Mouse (Mus musculus): Measurements from ENCODE around the gene Trim47.
"Not testable (repeated sequence)": the region's sequence is repeated elsewhere in the genome, so short reads cannot be mapped to it uniquely, and the experiment has no call there.

Trim47 gene

DNA sequence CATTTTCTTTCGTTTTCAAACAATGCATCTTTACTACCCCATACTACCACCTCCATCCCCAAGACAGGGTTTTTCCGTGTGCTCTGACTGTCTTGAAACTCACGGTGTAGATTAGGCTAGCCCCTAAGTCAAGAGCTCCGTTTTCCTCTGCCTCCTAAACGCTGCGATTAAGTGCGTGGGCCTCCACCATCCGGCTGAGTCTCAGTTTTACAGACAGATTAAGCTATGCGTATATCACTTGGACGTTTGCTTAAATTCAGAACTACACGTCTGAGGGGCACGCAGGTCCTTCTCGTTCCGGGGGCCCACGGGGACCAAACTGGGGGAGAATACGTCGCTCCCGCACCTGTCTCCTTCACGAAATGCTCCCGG lies 11.1 kb upstream of the Trim47 start:
- no peak for DNase-seq (ENCODE audit: low read depth, low spot score)

DNA sequence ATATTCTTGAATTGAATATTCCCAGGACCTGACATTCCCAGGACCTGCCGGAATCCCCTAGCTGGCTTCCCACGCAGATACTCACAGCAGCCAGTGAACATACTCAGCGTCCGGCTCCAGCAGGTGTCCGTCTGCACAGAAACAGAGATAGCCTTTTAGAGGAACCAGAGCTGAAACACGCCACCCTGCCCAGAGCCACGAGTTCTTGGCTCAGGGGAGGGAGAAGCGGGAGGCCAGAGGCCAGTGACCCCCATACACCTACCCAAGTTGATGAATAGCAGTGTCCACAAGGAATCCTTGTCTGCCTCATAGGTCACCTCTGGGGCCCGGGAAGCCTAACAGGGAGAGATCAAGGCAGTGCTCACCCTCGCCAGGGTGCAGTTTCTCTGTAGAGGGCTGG lies 7.2 kb upstream of the Trim47 start:
- no peak for DNase-seq (ENCODE audit: low read depth, low spot score)

- no peak for DNase-seq (ENCODE audit: low read depth, low spot score)
Measured at GRCm38 (mm10) chr11:116133497-116133896, 6.5 kb upstream of the Trim47 start.

DNA sequence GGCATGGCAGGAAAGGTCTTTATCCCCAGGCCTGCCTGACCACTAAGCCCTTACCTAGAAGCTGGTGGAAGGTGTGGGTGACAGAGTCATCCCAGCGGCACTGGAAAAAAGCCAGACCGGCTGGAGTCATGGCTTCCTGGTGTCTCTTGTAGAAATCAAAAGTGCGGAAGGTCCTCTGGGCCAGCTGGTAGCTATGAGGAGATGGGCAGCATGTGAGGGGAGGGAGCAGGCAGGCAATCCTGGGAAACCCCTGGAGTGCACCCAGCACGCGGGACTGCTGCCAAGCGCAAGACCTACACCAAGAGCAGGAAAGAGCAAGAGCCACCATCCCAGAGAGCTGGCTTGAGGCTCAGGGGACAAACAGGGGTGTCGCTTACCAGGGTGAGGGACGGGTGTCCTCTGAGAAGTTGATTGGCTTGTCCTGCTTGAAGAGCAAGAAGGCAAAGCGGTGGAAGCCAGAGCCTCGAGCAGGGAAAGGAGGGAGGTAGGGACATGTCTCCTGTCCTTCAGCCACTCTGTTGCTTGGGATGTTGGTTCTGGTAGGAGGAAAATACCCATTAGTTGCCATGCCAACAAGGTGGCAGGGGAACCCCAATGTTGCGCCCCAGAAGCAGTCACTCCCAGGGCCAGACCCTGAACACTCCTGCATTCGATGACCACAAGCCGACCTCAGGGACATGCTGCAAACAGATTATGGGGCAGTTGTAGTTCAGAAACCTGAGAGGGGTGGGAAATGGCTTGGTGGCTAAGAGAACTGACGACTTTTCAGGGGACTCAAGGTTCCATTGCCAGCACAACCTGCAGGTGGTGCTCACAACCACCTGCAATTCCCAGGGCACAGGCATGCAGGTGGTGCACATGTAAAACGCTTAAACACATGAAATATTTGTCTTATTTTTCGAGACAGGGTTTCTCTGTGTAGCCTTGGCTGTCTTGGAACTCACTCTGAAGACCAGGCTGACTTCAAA lies 5.6 kb upstream of the Trim47 start:
- DNase-seq (ENCODE audit: low read depth, low spot score): no peak

DNA sequence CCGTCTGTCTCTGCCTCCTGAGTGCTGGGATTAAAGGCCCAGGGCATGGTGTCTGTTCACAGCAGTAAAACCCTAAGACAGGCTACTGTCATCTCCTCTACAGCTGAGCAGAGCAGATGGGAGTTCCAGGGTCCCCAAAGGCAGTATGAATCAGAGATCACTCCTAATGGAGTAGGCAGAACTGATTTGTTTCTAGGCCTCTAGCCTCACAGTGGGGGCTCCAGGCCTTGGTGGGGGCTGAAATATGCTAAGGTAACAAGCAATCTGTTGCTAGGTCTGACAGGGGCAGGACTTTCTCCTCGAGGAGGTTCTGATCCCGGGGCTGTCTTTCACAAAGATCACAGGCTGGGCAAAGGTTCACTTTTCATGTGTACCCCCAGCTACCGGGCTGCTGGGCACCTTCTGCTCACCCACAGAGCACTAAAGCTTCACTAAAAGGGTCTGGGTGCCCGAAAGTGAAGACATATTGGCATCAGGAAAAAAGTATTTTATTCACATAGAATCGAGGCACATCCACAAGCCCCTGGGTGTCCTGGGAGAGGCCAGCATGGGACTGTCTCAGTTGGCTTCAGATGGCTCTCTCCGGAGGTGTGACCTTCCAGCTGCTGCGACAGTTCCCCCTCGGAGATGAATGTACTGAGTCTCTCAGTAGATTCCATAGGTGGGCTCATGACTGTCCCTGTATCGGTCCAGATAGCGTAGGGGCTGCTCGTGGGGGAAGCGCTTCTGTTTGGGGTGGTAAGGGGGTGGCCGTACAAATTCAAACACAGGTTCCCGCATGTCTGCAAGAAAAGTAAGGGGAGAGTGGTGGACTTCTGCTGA lies 4.5 kb upstream of the Trim47 start:
- no peak for DNase-seq (ENCODE audit: low read depth, low spot score)

DNA sequence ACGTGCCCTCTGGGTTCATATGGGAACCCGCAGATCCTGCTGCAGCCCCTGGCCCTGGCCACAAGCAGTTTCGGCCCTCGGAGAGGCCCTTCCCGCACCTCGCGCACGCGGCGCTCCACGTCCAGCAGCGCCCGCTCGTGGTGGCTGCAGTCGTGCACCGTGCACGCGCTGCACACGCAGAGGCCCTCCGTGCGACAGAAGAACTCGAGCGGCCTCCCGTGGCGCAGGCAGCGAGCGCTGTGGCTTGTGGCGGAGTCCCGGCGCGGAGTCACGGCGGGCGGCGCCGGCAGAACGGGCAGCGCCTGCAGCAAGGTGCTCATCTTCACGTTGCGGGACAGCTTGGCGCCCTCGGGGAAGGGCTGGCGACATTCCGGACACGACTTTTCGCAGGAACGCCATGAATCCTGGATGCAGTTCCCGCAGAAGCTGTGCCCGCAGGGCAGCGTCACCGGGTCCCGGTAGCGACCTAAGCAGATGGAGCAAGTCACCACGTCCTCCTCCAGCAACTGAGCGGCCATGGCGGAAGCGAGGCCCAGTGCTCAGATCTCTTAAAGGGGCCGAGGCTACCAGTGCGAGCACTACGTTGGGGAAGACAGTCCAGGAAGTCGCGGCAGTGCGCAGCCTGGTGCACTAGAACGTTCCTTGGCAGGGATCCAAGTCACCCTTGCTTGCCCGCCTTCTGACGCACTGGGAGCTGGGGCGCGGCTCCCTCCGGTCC lies 3.6 kb upstream of the Trim47 start, which contains the start of gene Trim65:
Trim65 (minus strand) TSS at position 641 of the 718 bp plus-strand sequence.
- peak; percentile 97 for DNase-seq (ENCODE audit: low read depth, low spot score)

DNA sequence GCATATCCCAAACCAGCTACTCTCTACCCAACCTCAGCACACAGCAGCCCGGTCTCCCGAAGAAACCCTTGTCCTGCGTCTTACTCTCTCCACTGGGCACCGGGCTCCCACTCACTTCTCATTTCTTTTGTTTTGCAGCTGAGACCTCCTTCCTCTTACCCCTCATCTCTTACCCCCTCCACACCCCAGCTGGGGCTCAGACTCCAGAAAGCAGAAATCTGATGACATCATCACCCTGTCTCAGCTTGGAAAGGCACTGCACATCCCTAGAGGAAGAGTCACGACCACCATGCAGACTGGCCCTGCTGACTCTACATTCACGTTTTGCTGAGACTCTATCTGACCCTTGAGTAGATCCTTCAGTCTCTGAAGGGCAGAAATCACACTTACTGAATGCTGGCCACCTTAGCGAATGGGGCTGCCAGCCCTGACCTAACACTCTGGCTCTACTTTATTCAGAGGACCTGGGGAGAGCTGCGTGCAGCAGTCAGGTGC lies 3.0 kb upstream of the Trim47 start:
- DNase-seq (ENCODE audit: low read depth, low spot score): peak; percentile 58

- no peak for DNase-seq (ENCODE audit: low read depth, low spot score)
Measured at GRCm38 (mm10) chr11:116129091-116129790, 2.2 kb upstream of the Trim47 start.

- no peak for DNase-seq (ENCODE audit: low read depth, low spot score)
Measured at GRCm38 (mm10) chr11:116127986-116128385, 976 bp upstream of the Trim47 start.

DNA sequence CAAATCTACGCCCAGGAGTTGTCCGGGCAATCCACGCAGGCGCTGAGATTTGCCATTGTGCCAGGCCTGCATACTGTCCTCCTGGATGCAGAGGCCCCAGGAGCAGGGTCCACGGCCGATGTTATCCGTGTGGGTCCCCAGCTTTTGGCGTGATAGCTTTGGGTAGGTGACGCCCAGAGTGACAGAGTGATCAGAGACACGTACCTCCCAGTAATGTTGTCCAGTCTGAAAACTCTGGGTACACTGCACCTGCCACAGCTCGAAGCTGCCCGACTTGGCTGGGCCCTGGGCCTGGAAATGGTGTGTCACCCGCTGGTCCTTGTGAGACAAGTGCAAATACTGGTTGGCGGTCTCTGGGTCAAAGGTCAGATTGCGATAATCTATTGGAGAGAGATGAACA lies 749 bp downstream of the Trim47 start:
- DNase-seq (ENCODE audit: low read depth, low spot score): no peak

DNA sequence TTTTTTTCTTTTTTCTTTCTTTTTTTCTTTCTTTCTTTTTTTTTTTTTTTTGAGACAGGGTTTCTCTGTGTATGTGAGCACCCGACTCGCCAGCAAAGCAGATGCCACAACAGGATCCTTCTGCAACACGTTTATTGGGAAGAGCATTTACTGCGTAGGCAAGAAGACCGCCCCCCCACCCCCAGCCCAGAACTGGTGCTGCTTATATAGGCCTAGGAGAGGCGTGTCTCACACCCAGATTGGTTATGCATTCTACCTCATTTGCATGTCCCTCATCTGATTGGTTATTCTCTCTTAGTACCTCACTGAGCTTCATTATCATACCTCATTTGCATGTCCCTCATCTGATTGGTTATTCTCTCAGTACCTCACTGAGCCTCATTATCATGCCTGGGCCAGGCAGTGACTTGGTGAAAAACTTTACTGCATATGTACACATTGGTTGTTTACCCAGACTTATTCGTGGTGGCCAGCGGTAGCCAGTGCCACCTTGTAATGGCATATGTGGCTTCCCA lies 5.2 kb downstream of the Trim47 start:
- DNase-seq (ENCODE audit: low read depth, low spot score): not testable (repeated sequence)

GRCm38 (mm10) chr11:116117819-116118218 lies 9.2 kb downstream of the Trim47 start:
- no peak for DNase-seq (ENCODE audit: low read depth, low spot score)

- no peak for DNase-seq (ENCODE audit: low read depth, low spot score)
Measured at GRCm38 (mm10) chr11:116117241-116117640, 9.8 kb downstream of the Trim47 start.

- DNase-seq (ENCODE audit: low read depth, low spot score): no peak
Measured at GRCm38 (mm10) chr11:116111611-116112203, 15.3 kb downstream of the Trim47 start.

DNA sequence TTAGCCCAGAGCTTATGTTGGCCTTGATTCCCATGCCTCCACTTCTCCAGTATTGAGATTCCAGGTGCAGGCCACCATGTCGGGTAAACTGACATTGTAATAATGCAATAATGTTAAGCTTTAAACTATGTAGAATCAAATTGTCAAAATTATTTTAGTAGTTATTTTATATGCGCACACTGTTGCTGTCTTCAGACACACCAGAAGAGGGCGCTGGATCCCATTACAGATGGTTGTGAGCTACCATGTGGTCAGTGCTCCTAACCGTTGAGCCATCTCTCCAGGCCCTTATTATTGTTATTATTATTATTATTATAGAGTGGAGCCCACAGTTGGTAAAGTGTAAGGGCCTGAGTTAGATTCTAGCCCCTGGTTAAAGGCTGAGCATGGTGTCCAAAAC lies 15.9 kb downstream of the Trim47 start:
- no peak for DNase-seq (ENCODE audit: low read depth, low spot score)

DNA sequence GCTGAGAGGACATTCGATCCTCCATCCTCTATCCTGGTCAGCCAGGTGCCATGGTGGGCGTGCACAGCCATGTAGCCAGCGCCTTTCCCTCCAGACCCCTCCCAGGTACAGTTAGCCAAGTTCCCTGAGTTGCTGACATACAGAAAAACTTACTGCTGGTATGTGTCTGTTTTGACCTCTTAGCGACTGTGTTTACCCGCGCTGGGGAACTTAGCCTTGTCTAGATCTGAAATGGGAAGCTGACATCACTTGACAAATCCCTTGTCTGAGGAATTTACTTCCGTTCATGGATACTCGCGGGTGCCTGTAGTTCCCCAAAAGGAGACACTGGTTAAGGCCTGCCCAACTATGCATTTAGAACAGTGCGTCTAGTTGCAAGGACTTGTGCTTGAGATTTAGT lies 16.5 kb downstream of the Trim47 start:
- DNase-seq (ENCODE audit: low read depth, low spot score): no peak

GRCm38 (mm10) chr11:116110131-116110530 lies 16.9 kb downstream of the Trim47 start:
- no peak for DNase-seq (ENCODE audit: low read depth, low spot score)

GRCm38 (mm10) chr11:116109441-116110081 lies 17.4 kb downstream of the Trim47 start:
- no peak for DNase-seq (ENCODE audit: low read depth, low spot score)

- no peak for DNase-seq (ENCODE audit: low read depth, low spot score)
Measured at GRCm38 (mm10) chr11:116108464-116109137, 18.4 kb downstream of the Trim47 start.
